Mouse (Mus musculus) liver, embryonic 14.5 days (tissue): Measurements from ENCODE around the gene Luzp2.

Experiments used
- CTCF ChIP-seq: IDR thresholded peaks from 2 replicates; pipeline ENCODE4 v1.5.1; 2016; ENCODE audit warnings: antibody characterized with exemption, low read depth, control low read depth
- EP300 ChIP-seq: IDR thresholded peaks from 2 replicates; pipeline ENCODE4 v1.6.1; 2016; ENCODE audit warnings: antibody characterized with exemption, low read depth

- TF ChIP-seq EP300 (no peak), CTCF (no peak)
These were observed 10.8 kb downstream of the Luzp2 start for GRCm38 (mm10) chr7:54845875-54846691.
